Mouse (Mus musculus) liver, embryonic 13.5 days (tissue): ENCODE results near the gene Klk7. TPM values are rescaled to one million over a fixed set of nuclear protein-coding genes. Genes with fewer than 3 reads are reported as not detected.

Experiments used
- ATAC-seq: fragments of 200-750 bp; cut with Nextera tagmentation; 2 replicates; pipeline ENCODE4 v1.8.0; 2017; ENCODE audit warnings: low read depth, mild to moderate bottlenecking, moderate number of reproducible peaks, moderate library complexity
- DNase-seq: peaks from one replicate; pipeline ENCODE4 v3.0.0; 2022
- H3K27ac ChIP-seq: fragments of 300-500 bp; sonication (generic); 2 replicates; pipeline ENCODE4 v1.5.1; 2015; ENCODE audit warnings: moderate library complexity, mild to moderate bottlenecking, inconsistent platforms
- H3K27me3 ChIP-seq: fragments of 300-500 bp; sonication (generic); 2 replicates; pipeline ENCODE4 v1.6.1; 2015; ENCODE audit warnings: mild to moderate bottlenecking, inconsistent platforms
- H3K36me3 ChIP-seq: fragments of 300-500 bp; sonication (generic); 2 replicates; pipeline ENCODE4 v1.6.1; 2015; ENCODE audit warnings: mild to moderate bottlenecking, inconsistent platforms
- H3K4me1 ChIP-seq: fragments of 300-500 bp; sonication (generic); replicated peaks from 2 replicates; pipeline ENCODE4 v1.6.1; 2015; ENCODE audit warnings: inconsistent platforms
- H3K4me2 ChIP-seq: fragments of 300-500 bp; sonication (generic); 2 replicates; pipeline ENCODE4 v1.6.1; 2015; ENCODE audit warnings: inconsistent platforms, mild to moderate bottlenecking, moderate library complexity
- H3K4me3 ChIP-seq: fragments of 300-500 bp; sonication (generic); replicated peaks from 2 replicates; pipeline ENCODE4 v1.5.1; 2015; ENCODE audit warnings: mild to moderate bottlenecking, inconsistent platforms
- H3K9ac ChIP-seq: fragments of 300-500 bp; sonication (generic); 2 replicates; pipeline ENCODE4 v1.6.1; 2015; ENCODE audit warnings: mild to moderate bottlenecking, inconsistent platforms
- H3K9me3 ChIP-seq: fragments of 300-500 bp; sonication (generic); replicated peaks from 2 replicates; pipeline ENCODE4 v1.6.1; 2016; ENCODE audit warnings: inconsistent platforms
- WGBS: fragments of 180-500 bp; shearing (Covaris S2); methylation state at CpG from one replicate; pipeline ENCODE4 v1.1.7; 2015; ENCODE audit not compliant: insufficient replicate concordance; 5-methylcytosine and 5-hydroxymethylcytosine counted together
- polyA plus RNA-seq: library from polyadenylated mRNA; unstranded; fragments of >200 nt; fragmentation: Nextera tagmentation; extraction: Ambion mirVana; gene quantifications from 2 replicates; pipeline ENCODE4 v1.2.1, GENCODE M21; 2015

Klk7 gene
- polyA plus RNA-seq, 1 experiment from 2014 or later, result not detected

GRCm38 (mm10) chr7:43854642-43855380 lies 43.7 kb downstream of the Klk7 start:
- no peaks in the 10 kb centered on the region for H3K27me3 ChIP-seq
- no peak for ATAC-seq
- WGBS, result 61% methylated on average over 9 of the region's 9 CpGs

DNA sequence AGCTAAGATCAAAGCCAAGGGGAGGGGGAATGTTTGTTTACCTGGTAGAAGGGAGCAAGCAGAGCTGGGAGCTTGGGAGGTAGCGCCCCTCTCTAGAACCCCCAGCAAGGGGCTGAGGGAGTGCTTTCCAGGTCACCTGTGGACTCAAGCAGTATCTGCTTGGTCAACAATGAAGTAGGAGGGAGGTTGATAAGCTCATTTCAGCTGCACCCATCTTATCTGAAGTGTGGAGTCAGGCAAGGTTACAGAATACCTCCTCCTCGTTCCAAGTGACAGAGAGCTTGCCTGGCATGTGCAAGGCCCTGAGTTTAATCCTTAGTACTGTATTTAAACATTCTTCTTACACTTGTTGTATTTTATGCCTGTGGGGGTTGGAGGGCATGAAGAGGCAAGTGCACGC lies 44.6 kb downstream of the Klk7 start:
- no peak overlapping the region for H3K4me3 ChIP-seq
- WGBS, result 42% methylated on average over 3 of the region's 3 CpGs
- H3K36me3 ChIP-seq, result no peaks in the 10 kb centered on the region
- no peaks in the 10 kb centered on the region for H3K27me3 ChIP-seq
- DNase-seq (no peak), ATAC-seq (no peak)
- no peak overlapping the region for H3K4me2 ChIP-seq
- H3K9me3 ChIP-seq, result no peaks in the 10 kb centered on the region
- H3K9ac ChIP-seq, result no peak overlapping the region
- no peak overlapping the region for H3K27ac ChIP-seq
- no peaks in the 10 kb centered on the region for H3K4me1 ChIP-seq

More at GRCm38 (mm10) chr7:43854642-43855380, 43.7 kb downstream of the Klk7 start:
- DNase-seq, result no peak
- Histone ChIP-seq H3K4me3 (no peak overlapping the region), H3K9ac (no peak overlapping the region), H3K4me2 (no peak overlapping the region), H3K36me3 (no peaks in the 10 kb centered on the region), H3K9me3 (no peaks in the 10 kb centered on the region), H3K27ac (no peak overlapping the region), H3K4me1 (no peaks in the 10 kb centered on the region)

DNA sequence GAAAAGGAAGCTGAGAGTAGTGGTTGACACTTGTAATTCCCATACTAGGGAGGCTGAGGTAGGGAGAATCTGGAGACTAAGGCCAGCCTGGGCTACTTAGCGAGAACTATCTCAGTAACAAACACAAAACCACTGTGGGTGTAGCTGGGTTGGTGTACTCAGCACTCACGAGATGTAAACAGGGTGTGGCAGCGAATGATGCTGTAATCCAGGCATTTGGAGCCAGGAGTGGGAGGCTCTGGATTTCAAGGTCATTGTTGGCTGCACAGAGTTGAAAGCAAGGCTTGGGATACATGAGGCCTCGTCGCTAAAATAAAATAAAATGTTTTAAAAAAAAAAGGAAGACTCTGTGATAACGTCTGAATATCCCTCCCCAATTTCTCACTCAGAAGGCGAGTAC lies 45.2 kb downstream of the Klk7 start:
- Histone ChIP-seq H3K36me3 (no peaks in the 10 kb centered on the region), H3K9me3 (no peaks in the 10 kb centered on the region), H3K4me1 (no peaks in the 10 kb centered on the region), H3K27ac (no peak overlapping the region), H3K27me3 (no peaks in the 10 kb centered on the region), H3K4me2 (no peak overlapping the region), H3K9ac (no peak overlapping the region), H3K4me3 (no peak overlapping the region)
- DNase-seq (no peak), ATAC-seq (no peak)
- WGBS, result 54% methylated on average over 7 of the region's 7 CpGs

- Histone ChIP-seq H3K27me3 (no peaks in the 10 kb centered on the region), H3K4me2 (no peak overlapping the region), H3K4me3 (no peak overlapping the region), H3K4me1 (no peaks in the 10 kb centered on the region), H3K27ac (no peak overlapping the region), H3K36me3 (no peaks in the 10 kb centered on the region), H3K9me3 (no peaks in the 10 kb centered on the region), H3K9ac (no peak overlapping the region)
- DNase-seq (no peak), ATAC-seq (no peak)
- WGBS, result 71% methylated on average over 12 of the region's 12 CpGs
Measured at GRCm38 (mm10) chr7:43857501-43857900, 46.4 kb downstream of the Klk7 start.

DNA sequence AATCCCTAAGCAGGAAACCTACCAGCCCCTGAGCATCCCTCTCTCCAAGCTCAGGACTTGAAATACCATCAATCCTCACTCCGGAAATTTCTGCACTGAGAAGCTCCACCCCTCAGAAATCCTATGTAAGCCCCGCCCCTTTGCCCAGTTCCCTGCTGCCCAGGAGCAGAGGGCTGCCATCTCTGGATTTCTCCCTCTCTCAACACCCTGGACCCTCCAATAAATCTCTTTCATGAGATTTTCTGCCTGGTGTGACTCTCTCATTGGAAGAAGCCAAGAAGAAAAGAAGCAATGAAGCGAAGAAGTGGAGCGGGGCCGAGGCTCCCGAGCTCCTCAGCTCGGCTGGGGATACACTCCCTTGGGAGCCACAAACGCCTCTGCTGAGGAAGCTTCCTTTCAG lies 49.3 kb downstream of the Klk7 start:
- no peak for ATAC-seq

More for the DNA sequence above, 49.3 kb downstream of the Klk7 start:
- Histone ChIP-seq H3K27me3 (no peaks in the 10 kb centered on the region), H3K4me2 (no peak overlapping the region), H3K9ac (no peak overlapping the region), H3K4me3 (no peak overlapping the region), H3K9me3 (no peaks in the 10 kb centered on the region), H3K36me3 (no peaks in the 10 kb centered on the region), H3K27ac (no peak overlapping the region), H3K4me1 (no peaks in the 10 kb centered on the region)
- DNase-seq, result no peak
- WGBS, result 75% methylated on average over 8 of the region's 8 CpGs

Other genes with a start within 250 kb of the Klk7 start
- gene Zfp658, start 249.0 kb upstream of the Klk7 start, polyA plus RNA-seq, result 0.20 and 0.27 TPM in 2 replicates
- gene Zfp719, start 231.7 kb upstream of the Klk7 start, polyA plus RNA-seq, result 2.0 and 2.7 TPM in 2 replicates
- 0.08 TPM in 1 of 2 replicates, not detected in the other for gene Zfp819, start 204.1 kb upstream of the Klk7 start, polyA plus RNA-seq
- gene Ceacam18, start 176.6 kb upstream of the Klk7 start, polyA plus RNA-seq, result not detected in 2 replicates
- gene Siglece, start 151.1 kb upstream of the Klk7 start, polyA plus RNA-seq, result 1.6 and 1.9 TPM in 2 replicates
- gene Ctu1, start 139.3 kb upstream of the Klk7 start, polyA plus RNA-seq, result 5.2 and 5.3 TPM in 2 replicates
- gene Klk14, start 120.9 kb upstream of the Klk7 start, polyA plus RNA-seq, result not detected in 2 replicates
- gene Klk13, start 98.7 kb upstream of the Klk7 start, polyA plus RNA-seq, result not detected in 2 replicates
- not detected in 2 replicates for gene Klk12, start 42.4 kb upstream of the Klk7 start, polyA plus RNA-seq
- gene Klk11, start 36.7 kb upstream of the Klk7 start, polyA plus RNA-seq, result not detected in 2 replicates
- gene Klk10, start 30.3 kb upstream of the Klk7 start, polyA plus RNA-seq, result not detected in 2 replicates
- not detected in 2 replicates for gene Klk9, start 19.4 kb upstream of the Klk7 start, polyA plus RNA-seq
- gene Klk8, start 13.7 kb upstream of the Klk7 start, polyA plus RNA-seq, result 9.3 and 11.1 TPM in 2 replicates
- not detected in 2 replicates for gene Klk6, start 13.2 kb downstream of the Klk7 start, polyA plus RNA-seq
- not detected in 2 replicates for gene Klk5, start 30.7 kb downstream of the Klk7 start, polyA plus RNA-seq
- not detected in 2 replicates for gene Klk4, start 69.9 kb downstream of the Klk7 start, polyA plus RNA-seq
- not detected in 2 replicates for gene Klk15, start 122.4 kb downstream of the Klk7 start, polyA plus RNA-seq
- not detected in 2 replicates for gene Klk1b8, start 139.4 kb downstream of the Klk7 start, polyA plus RNA-seq
- gene Klk1b1, start 155.5 kb downstream of the Klk7 start, polyA plus RNA-seq, result not detected in 2 replicates
- not detected in 2 replicates for gene Klk1b9, start 164.8 kb downstream of the Klk7 start, polyA plus RNA-seq
- gene Klk1b11, start 184.6 kb downstream of the Klk7 start, polyA plus RNA-seq, result not detected in 2 replicates
- not detected in 2 replicates for gene Klk1b26, start 200.9 kb downstream of the Klk7 start, polyA plus RNA-seq
- not detected in 2 replicates for gene Klk1b27, start 241.0 kb downstream of the Klk7 start, polyA plus RNA-seq